8 mouse cellular contexts compared by ENCODE assay signal in genomic region chr11:120711980-120712604, GRCm38 (mm10). TPM values are rescaled to one million over a fixed set of nuclear protein-coding genes. Genes with fewer than 3 reads are reported as not detected.
DNase-seq lines count a peak whose midpoint lies in the region; ATAC-seq lines count a peak whose summit lies in the region.

No protein-coding gene starts in this region.

- H3K36me3 ChIP-seq in erythroblast, embryonic 14.5 days (ENCODE audit: control insufficient read depth), result peaks cover 53% of the 10 kb centered on the region
- peaks cover 55% of the 10 kb centered on the region for H3K36me3 ChIP-seq in midbrain, embryonic 10.5 days
- peaks cover 7% of the 10 kb centered on the region for H3K36me3 ChIP-seq in midbrain, embryonic 11.5 days (ENCODE audit: control insufficient read depth, insufficient read depth, low read length)
- H3K36me3 ChIP-seq in liver, embryonic 13.5 days, result peaks cover 37% of the 10 kb centered on the region

- H3K4me2 ChIP-seq in midbrain, embryonic 11.5 days, result no peak overlapping the region
- peak overlapping the region; percentile 99; the same call in 1 of the 2 replicates for H3K4me2 ChIP-seq in liver, embryonic 13.5 days

- peaks cover 35% of the 10 kb centered on the region for H3K4me1 ChIP-seq in erythroblast, embryonic 14.5 days (ENCODE audit: control insufficient read depth)
- H3K4me1 ChIP-seq in midbrain, embryonic 10.5 days, result peaks cover 56% of the 10 kb centered on the region
- peaks cover 28% of the 10 kb centered on the region for H3K4me1 ChIP-seq in midbrain, embryonic 11.5 days (ENCODE audit: control insufficient read depth, insufficient read depth, low read length)
- H3K4me1 ChIP-seq in liver, embryonic 13.5 days (replicated peaks), result peaks cover 34% of the 10 kb centered on the region

- no peaks in the 10 kb centered on the region for H3K9me3 ChIP-seq in erythroblast, embryonic 14.5 days (ENCODE audit: control insufficient read depth, low read length)
- no peaks in the 10 kb centered on the region for H3K9me3 ChIP-seq in midbrain, embryonic 10.5 days (replicated peaks)
- H3K9me3 ChIP-seq in midbrain, embryonic 11.5 days (ENCODE audit: control insufficient read depth, low read length), result no peaks in the 10 kb centered on the region
- H3K9me3 ChIP-seq in liver, embryonic 13.5 days (replicated peaks), result no peaks in the 10 kb centered on the region

- intact Hi-C loops in gastrocnemius, postnatal 14 days (cut with DNase I; ENCODE audit: low total_unique reads), result loop anchor here (2.0 kb wide), 1 partner anchor 51 kb away; the partner anchor contains the start of gene Notum

- H3K4me3 ChIP-seq in erythroblast, embryonic 14.5 days (replicated peaks), result peak overlapping the region; percentile 81
- peak overlapping the region; percentile 74 for H3K4me3 ChIP-seq in midbrain, embryonic 10.5 days
- no peak overlapping the region for H3K4me3 ChIP-seq in midbrain, embryonic 11.5 days (ENCODE audit: low read depth, low read length)
- H3K4me3 ChIP-seq in liver, embryonic 13.5 days (replicated peaks), result peak overlapping the region; percentile 76

- 65% methylated on average over 8 of the region's 8 CpGs for WGBS in midbrain, embryonic 10.5 days
- 54% methylated on average over 8 of the region's 8 CpGs for WGBS in midbrain, embryonic 11.5 days
- WGBS in liver, embryonic 13.5 days (ENCODE audit: insufficient replicate concordance), result 68% methylated on average over 8 of the region's 8 CpGs

- DNase-seq in midbrain, embryonic 10.5 days (ENCODE audit: low spot score), result no peak
- DNase-seq in midbrain, embryonic 11.5 days (ENCODE audit: low spot score, missing footprints), result no peak
- DNase-seq in liver, embryonic 13.5 days, result no peak
- DNase-seq in gastrocnemius, postnatal 14 days, result no peak
- DNase-seq in layer of hippocampus, adult 8-10 months (ENCODE audit: low spot score in 2 of 2), result no peak

- H3K9ac ChIP-seq in midbrain, embryonic 11.5 days (ENCODE audit: low read length), result no peak overlapping the region
- peak overlapping the region; percentile 83; the same call in 1 of the 2 replicates for H3K9ac ChIP-seq in liver, embryonic 13.5 days

- ATAC-seq in erythroblast, adult 5-6 weeks (replicated peaks; ENCODE audit: low FRiP score, poor library complexity, severe bottlenecking), result no peak
- ATAC-seq in midbrain, embryonic 11.5 days (ENCODE audit: low FRiP score), result no peak
- ATAC-seq in liver, embryonic 13.5 days (ENCODE audit: low read depth), result no peak
- no peak for ATAC-seq in CD4-positive, CD25-positive, alpha-beta regulatory T cell, adult 4 months

- 0 out of 2 replicates have a peak overlapping the region, but pooled peaks have one; percentile 81 for H3K27ac ChIP-seq in midbrain, embryonic 10.5 days (replicated peaks)
- no peak overlapping the region for H3K27ac ChIP-seq in midbrain, embryonic 11.5 days (ENCODE audit: low read depth, low read length)
- no peak overlapping the region for H3K27ac ChIP-seq in liver, embryonic 13.5 days

- H3K27me3 ChIP-seq in erythroblast, embryonic 14.5 days (ENCODE audit: control insufficient read depth), result no peaks in the 10 kb centered on the region
- H3K27me3 ChIP-seq in midbrain, embryonic 10.5 days (ENCODE audit: low read depth, poor library complexity, severe bottlenecking), result 0 out of 2 replicates have a peak, but pooled peaks cover 6% of the 10 kb centered on the region
- H3K27me3 ChIP-seq in midbrain, embryonic 11.5 days (ENCODE audit: control insufficient read depth, insufficient read depth, low read length), result no peaks in the 10 kb centered on the region
- no peaks in the 10 kb centered on the region for H3K27me3 ChIP-seq in liver, embryonic 13.5 days

RNA-seq across cellular contexts. Expression of gene Cenpx, which starts 1.4 kb away (rescaled TPM):
- 5.2 and 14.7 TPM in 2 replicates for polyA plus RNA-seq in erythroblast, embryonic 14.5 days (2012)
- total RNA-seq in erythroblast, adult 5-6 weeks (2015; ENCODE audit: low replicate concordance), result 24.5 and 59.8 TPM in 2 replicates
- total RNA-seq in erythroblast, adult 5-6 weeks (2017; ENCODE audit: low replicate concordance), result 2.2 and 10.8 TPM in 2 replicates
- 132 and 133 TPM in 2 replicates for polyA plus RNA-seq in midbrain, embryonic 10.5 days (2016; fragmentation: Nextera tagmentation; extraction: Ambion mirVana)
- polyA plus RNA-seq in midbrain, embryonic 11.5 days (2014; fragmentation: Nextera tagmentation; extraction: Ambion mirVana), result 119 and 131 TPM in 2 replicates
- polyA plus RNA-seq in liver, embryonic 13.5 days (2015; fragmentation: Nextera tagmentation; extraction: Ambion mirVana), result 123 and 126 TPM in 2 replicates
- total RNA-seq in gastrocnemius, postnatal 14 days (2021), result 10 to 100 TPM; 25.7 to 33.3 TPM
- 10 to 100 TPM; 12.9 to 22.1 (median 17.2) TPM for total RNA-seq in layer of hippocampus, adult 8-10 months (2022)
- 100 to 1,000 TPM; 152 to 156 TPM for polyA plus RNA-seq in CD4-positive, CD25-positive, alpha-beta regulatory T cell, adult 4 months (2017; shearing (Covaris generic))

RNA-seq across cellular contexts. Expression of gene Lrrc45, which starts 1.6 kb away (rescaled TPM):
- 1.4 and 1.5 TPM in 2 replicates for polyA plus RNA-seq in erythroblast, embryonic 14.5 days (2012)
- total RNA-seq in erythroblast, adult 5-6 weeks (2015; ENCODE audit: low replicate concordance), result 1.5 and 2.3 TPM in 2 replicates
- 3.7 and 7.0 TPM in 2 replicates for total RNA-seq in erythroblast, adult 5-6 weeks (2017; ENCODE audit: low replicate concordance)
- polyA plus RNA-seq in midbrain, embryonic 10.5 days (2016; fragmentation: Nextera tagmentation; extraction: Ambion mirVana), result 57.0 and 57.7 TPM in 2 replicates
- polyA plus RNA-seq in midbrain, embryonic 11.5 days (2014; fragmentation: Nextera tagmentation; extraction: Ambion mirVana), result 30.9 TPM in 2 replicates
- polyA plus RNA-seq in liver, embryonic 13.5 days (2015; fragmentation: Nextera tagmentation; extraction: Ambion mirVana), result 13.0 and 14.3 TPM in 2 replicates
- 1 to 10 TPM; 5.2 to 5.4 TPM for total RNA-seq in gastrocnemius, postnatal 14 days (2021)
- 10 to 100 TPM; 51.1 to 67.4 (median 65.7) TPM for total RNA-seq in layer of hippocampus, adult 8-10 months (2022)
- polyA plus RNA-seq in CD4-positive, CD25-positive, alpha-beta regulatory T cell, adult 4 months (2017; shearing (Covaris generic)), result 10 to 100 TPM; 26.8 to 34.4 TPM

RNA-seq across cellular contexts. Expression of gene Rac3, which starts 9.2 kb away (rescaled TPM):
- polyA plus RNA-seq in erythroblast, embryonic 14.5 days (2012), result 0.08 and 0.41 TPM in 2 replicates
- total RNA-seq in erythroblast, adult 5-6 weeks (2015; ENCODE audit: low replicate concordance), result 3.3 TPM in 1 of 2 replicates, not detected in the other
- not detected in 2 replicates for total RNA-seq in erythroblast, adult 5-6 weeks (2017; ENCODE audit: low replicate concordance)
- polyA plus RNA-seq in midbrain, embryonic 10.5 days (2016; fragmentation: Nextera tagmentation; extraction: Ambion mirVana), result 32.4 and 41.9 TPM in 2 replicates
- polyA plus RNA-seq in midbrain, embryonic 11.5 days (2014; fragmentation: Nextera tagmentation; extraction: Ambion mirVana), result 9.9 and 12.3 TPM in 2 replicates
- polyA plus RNA-seq in liver, embryonic 13.5 days (2015; fragmentation: Nextera tagmentation; extraction: Ambion mirVana), result 1.7 and 2.3 TPM in 2 replicates
- 1 to 10 TPM; 1.5 to 1.9 TPM for total RNA-seq in gastrocnemius, postnatal 14 days (2021)
- 10 to 100 TPM; 33.5 to 43.1 (median 37.5) TPM for total RNA-seq in layer of hippocampus, adult 8-10 months (2022)
- polyA plus RNA-seq in CD4-positive, CD25-positive, alpha-beta regulatory T cell, adult 4 months (2017; shearing (Covaris generic)), result not detected

RNA-seq across cellular contexts. Expression of gene Dcxr, which starts 15.0 kb away (rescaled TPM):
- polyA plus RNA-seq in erythroblast, embryonic 14.5 days (2012), result 0.66 and 1.3 TPM in 2 replicates
- total RNA-seq in erythroblast, adult 5-6 weeks (2015; ENCODE audit: low replicate concordance), result 6.1 and 6.5 TPM in 2 replicates
- total RNA-seq in erythroblast, adult 5-6 weeks (2017; ENCODE audit: low replicate concordance), result 1.9 and 3.1 TPM in 2 replicates
- polyA plus RNA-seq in midbrain, embryonic 10.5 days (2016; fragmentation: Nextera tagmentation; extraction: Ambion mirVana), result 13.0 and 13.7 TPM in 2 replicates
- polyA plus RNA-seq in midbrain, embryonic 11.5 days (2014; fragmentation: Nextera tagmentation; extraction: Ambion mirVana), result 10.6 and 12.4 TPM in 2 replicates
- polyA plus RNA-seq in liver, embryonic 13.5 days (2015; fragmentation: Nextera tagmentation; extraction: Ambion mirVana), result 8.8 and 9.6 TPM in 2 replicates
- total RNA-seq in gastrocnemius, postnatal 14 days (2021), result 1 to 10 TPM; 5.4 to 6.2 TPM
- total RNA-seq in layer of hippocampus, adult 8-10 months (2022), result 10 to 100 TPM in 3 of 4 experiments, 1 to 10 TPM in 1; 8.7 to 21.6 (median 14.5) TPM
- polyA plus RNA-seq in CD4-positive, CD25-positive, alpha-beta regulatory T cell, adult 4 months (2017; shearing (Covaris generic)), result 10 to 100 TPM; 15.1 to 17.4 TPM

RNA-seq across cellular contexts. Expression of gene Cbr2, which starts 19.8 kb away (rescaled TPM):
- not detected in 2 replicates for polyA plus RNA-seq in erythroblast, embryonic 14.5 days (2012)
- total RNA-seq in erythroblast, adult 5-6 weeks (2015; ENCODE audit: low replicate concordance), result 9.0 TPM in 1 of 2 replicates, not detected in the other
- total RNA-seq in erythroblast, adult 5-6 weeks (2017; ENCODE audit: low replicate concordance), result not detected in 2 replicates
- polyA plus RNA-seq in midbrain, embryonic 10.5 days (2016; fragmentation: Nextera tagmentation; extraction: Ambion mirVana), result 0.59 and 1.3 TPM in 2 replicates
- polyA plus RNA-seq in midbrain, embryonic 11.5 days (2014; fragmentation: Nextera tagmentation; extraction: Ambion mirVana), result 1.00 and 1.1 TPM in 2 replicates
- 0.22 TPM in 1 of 2 replicates, not detected in the other for polyA plus RNA-seq in liver, embryonic 13.5 days (2015; fragmentation: Nextera tagmentation; extraction: Ambion mirVana)
- 10 to 100 TPM; 10.6 to 14.4 TPM for total RNA-seq in gastrocnemius, postnatal 14 days (2021)
- total RNA-seq in layer of hippocampus, adult 8-10 months (2022), result 1 to 10 TPM; 1.6 to 3.7 (median 2.5) TPM
- polyA plus RNA-seq in CD4-positive, CD25-positive, alpha-beta regulatory T cell, adult 4 months (2017; shearing (Covaris generic)), result not detected
